Mouse (Mus musculus): Measurements from ENCODE around the gene Sorl1. TPM values are rescaled to one million over a fixed set of nuclear protein-coding genes. Genes with fewer than 3 reads are reported as not detected.
A peak's percentile ranks its signal among the peaks of the same experiment; 100 is the strongest.

The Sorl1 gene
- polyA plus RNA-seq, 1 experiment from 2014 or later = 5.4 TPM

GRCm38 (mm10) chr9:42056591-42056990 lies 67.5 kb downstream of the Sorl1 start:
- Histone ChIP-seq H3K9me3 (no peaks in the 10 kb centered on the region), H3K27me3 (no peaks in the 10 kb centered on the region), H3K27ac (no peak overlapping the region), H3K36me3 (no peaks in the 10 kb centered on the region), H3K9ac (no peak overlapping the region), H3K4me2 (replicated peaks) (no peak overlapping the region), H3K4me3 (no peak overlapping the region), H3K4me1 (peaks cover 30% of the 10 kb centered on the region)
- 80% methylated on average over 5 of the region's 5 CpGs for WGBS
- no peak for ATAC-seq (ENCODE audit: low FRiP score, low read depth)

GRCm38 (mm10) chr9:42055378-42055777 lies 68.7 kb downstream of the Sorl1 start:
- Histone ChIP-seq H3K4me3 (no peak overlapping the region), H3K27ac (no peak overlapping the region), H3K4me2 (replicated peaks) (no peak overlapping the region), H3K9ac (no peak overlapping the region), H3K27me3 (no peaks in the 10 kb centered on the region), H3K36me3 (no peaks in the 10 kb centered on the region), H3K4me1 (peaks cover 30% of the 10 kb centered on the region), H3K9me3 (no peaks in the 10 kb centered on the region)
- 85% methylated on average over 4 of the region's 4 CpGs for WGBS
- ATAC-seq (ENCODE audit: low FRiP score, low read depth) = no peak

- no peaks in the 10 kb centered on the region for H3K9me3 ChIP-seq
- H3K27me3 ChIP-seq = no peaks in the 10 kb centered on the region
- H3K4me2 ChIP-seq (replicated peaks) = no peak overlapping the region
- H3K36me3 ChIP-seq = no peaks in the 10 kb centered on the region
- H3K4me3 ChIP-seq = no peak overlapping the region
- no peak overlapping the region for H3K9ac ChIP-seq
- no peak overlapping the region for H3K27ac ChIP-seq
- H3K4me1 ChIP-seq = peaks cover 30% of the 10 kb centered on the region
- WGBS = 71% methylated on average over 20 of the region's 20 CpGs
- no peak for ATAC-seq (ENCODE audit: low FRiP score, low read depth)
These were observed 69.5 kb downstream of the Sorl1 start for GRCm38 (mm10) chr9:42054339-42055272.

- no peak overlapping the region for H3K9ac ChIP-seq
- H3K9me3 ChIP-seq = no peaks in the 10 kb centered on the region
- H3K4me1 ChIP-seq = peaks cover 30% of the 10 kb centered on the region
- no peak overlapping the region for H3K4me3 ChIP-seq
- no peak overlapping the region for H3K4me2 ChIP-seq (replicated peaks)
- H3K27me3 ChIP-seq = no peaks in the 10 kb centered on the region
- no peak overlapping the region for H3K27ac ChIP-seq
- H3K36me3 ChIP-seq = no peaks in the 10 kb centered on the region
- WGBS = 84% methylated on average over 12 of the region's 12 CpGs
- ATAC-seq (ENCODE audit: low FRiP score, low read depth) = no peak
These were observed 70.4 kb downstream of the Sorl1 start for GRCm38 (mm10) chr9:42053591-42054190.

- Histone ChIP-seq H3K9me3 (no peaks in the 10 kb centered on the region), H3K9ac (no peak overlapping the region), H3K4me2 (replicated peaks) (no peak overlapping the region), H3K36me3 (no peaks in the 10 kb centered on the region), H3K27me3 (no peaks in the 10 kb centered on the region), H3K4me3 (no peak overlapping the region), H3K4me1 (peaks cover 30% of the 10 kb centered on the region), H3K27ac (no peak overlapping the region; the same call in 1 of the 2 replicates)
- WGBS = 36% methylated on average over 12 of the region's 12 CpGs
- ATAC-seq (ENCODE audit: low FRiP score, low read depth) = no peak
These were observed 71.3 kb downstream of the Sorl1 start for GRCm38 (mm10) chr9:42052713-42053356.

- Histone ChIP-seq H3K4me3 (no peak overlapping the region), H3K9ac (no peak overlapping the region), H3K4me2 (replicated peaks) (no peak overlapping the region), H3K9me3 (no peaks in the 10 kb centered on the region), H3K4me1 (peaks cover 19% of the 10 kb centered on the region), H3K27ac (no peak overlapping the region), H3K27me3 (0 out of 2 replicates have a peak, but pooled peaks cover 3% of the 10 kb centered on the region), H3K36me3 (peaks cover 2% of the 10 kb centered on the region; the same call in 1 of the 2 replicates)
- WGBS = 66% methylated on average over 2 of the region's 2 CpGs
- ATAC-seq (ENCODE audit: low FRiP score, low read depth) = no peak
These were observed 75.6 kb downstream of the Sorl1 start for GRCm38 (mm10) chr9:42048542-42048941.

GRCm38 (mm10) chr9:42047786-42048185 lies 76.3 kb downstream of the Sorl1 start:
- Histone ChIP-seq H3K4me1 (peaks cover 11% of the 10 kb centered on the region), H3K4me2 (replicated peaks) (no peak overlapping the region), H3K9ac (no peak overlapping the region), H3K27ac (no peak overlapping the region), H3K4me3 (no peak overlapping the region), H3K36me3 (peaks cover 5% of the 10 kb centered on the region; the same call in 1 of the 2 replicates), H3K27me3 (0 out of 2 replicates have a peak, but pooled peaks cover 3% of the 10 kb centered on the region), H3K9me3 (no peaks in the 10 kb centered on the region)
- WGBS = 71% methylated on average over 5 of the region's 5 CpGs
- no peak for ATAC-seq (ENCODE audit: low FRiP score, low read depth)

- no peak overlapping the region for H3K27ac ChIP-seq
- no peak overlapping the region for H3K4me2 ChIP-seq (replicated peaks)
- H3K9ac ChIP-seq = no peak overlapping the region
- no peak for ATAC-seq (ENCODE audit: low FRiP score, low read depth)
- H3K4me3 ChIP-seq = no peak overlapping the region
- WGBS = 93% methylated on average over 11 of the region's 11 CpGs
- H3K9me3 ChIP-seq = no peaks in the 10 kb centered on the region
- 0 out of 2 replicates have a peak, but pooled peaks cover 3% of the 10 kb centered on the region for H3K27me3 ChIP-seq
- H3K4me1 ChIP-seq = peaks cover 5% of the 10 kb centered on the region
- H3K36me3 ChIP-seq = peaks cover 5% of the 10 kb centered on the region; the same call in 1 of the 2 replicates
These were observed 77.8 kb downstream of the Sorl1 start for GRCm38 (mm10) chr9:42046248-42046647.

GRCm38 (mm10) chr9:42044651-42045050 lies 79.4 kb downstream of the Sorl1 start:
- no peak overlapping the region for H3K4me3 ChIP-seq
- H3K9ac ChIP-seq = no peak overlapping the region
- no peak overlapping the region for H3K27ac ChIP-seq
- 85% methylated on average over 8 of the region's 8 CpGs for WGBS
- no peak overlapping the region for H3K4me2 ChIP-seq (replicated peaks)
- 0 out of 2 replicates have a peak, but pooled peaks cover 3% of the 10 kb centered on the region for H3K27me3 ChIP-seq
- no peaks in the 10 kb centered on the region for H3K9me3 ChIP-seq
- H3K36me3 ChIP-seq = peaks cover 5% of the 10 kb centered on the region; the same call in 1 of the 2 replicates
- ATAC-seq (ENCODE audit: low FRiP score, low read depth) = no peak
- peaks cover 8% of the 10 kb centered on the region for H3K4me1 ChIP-seq

GRCm38 (mm10) chr9:42043934-42044333 lies 80.2 kb downstream of the Sorl1 start:
- Histone ChIP-seq H3K9ac (no peak overlapping the region), H3K27me3 (0 out of 2 replicates have a peak, but pooled peaks cover 3% of the 10 kb centered on the region), H3K27ac (no peak overlapping the region), H3K9me3 (no peaks in the 10 kb centered on the region), H3K4me2 (replicated peaks) (no peak overlapping the region), H3K4me1 (peaks cover 15% of the 10 kb centered on the region), H3K36me3 (peaks cover 5% of the 10 kb centered on the region; the same call in 1 of the 2 replicates), H3K4me3 (no peak overlapping the region)
- WGBS = 65% methylated on average over 8 of the region's 8 CpGs
- ATAC-seq (ENCODE audit: low FRiP score, low read depth) = no peak

- Histone ChIP-seq H3K27me3 (no peaks in the 10 kb centered on the region), H3K4me2 (replicated peaks) (no peak overlapping the region), H3K4me1 (peaks cover 26% of the 10 kb centered on the region), H3K9ac (no peak overlapping the region), H3K27ac (peak overlapping the region; percentile 55; the same call in 1 of the 2 replicates), H3K4me3 (no peak overlapping the region), H3K9me3 (no peaks in the 10 kb centered on the region), H3K36me3 (peaks cover 5% of the 10 kb centered on the region; the same call in 1 of the 2 replicates)
- 41% methylated on average over 18 of the region's 18 CpGs for WGBS
- ATAC-seq (ENCODE audit: low FRiP score, low read depth) = no peak
These were observed 84.8 kb downstream of the Sorl1 start for GRCm38 (mm10) chr9:42039000-42039992.
